Mouse (Mus musculus) hindbrain, embryonic 11.5 days (tissue): Measurements from ENCODE around the gene Gas8. TPM values are rescaled to one million over a fixed set of nuclear protein-coding genes. Genes with fewer than 3 reads are reported as not detected.
"Not testable (repeated sequence)": the region's sequence is repeated elsewhere in the genome, so short reads cannot be mapped to it uniquely, and the experiment has no call there.

Source experiments
- ATAC-seq: fragments of 200-750 bp; cut with Nextera tagmentation; 2 replicates; pipeline ENCODE4 v1.8.0; 2017; ENCODE audit warnings: mild to moderate bottlenecking, moderate TSS enrichment, moderate library complexity; ENCODE audit not compliant: low FRiP score
- DNase-seq: peaks from one replicate; pipeline ENCODE4 v3.0.0-alpha.2; 2015; ENCODE audit warnings: low spot score
- H3K27ac ChIP-seq: fragments of 300-500 bp; sonication (generic); 2 replicates; pipeline ENCODE4 v1.5.1; 2014; ENCODE audit warnings: mild to moderate bottlenecking, low read depth, low read length
- H3K27me3 ChIP-seq: fragments of 300-500 bp; sonication (generic); 2 replicates; pipeline ENCODE4 v1.6.1; 2014; ENCODE audit warnings: mild to moderate bottlenecking, low read length, moderate library complexity, mixed read lengths; ENCODE audit not compliant: control insufficient read depth, insufficient read depth
- H3K36me3 ChIP-seq: fragments of 300-500 bp; sonication (generic); 2 replicates; pipeline ENCODE4 v1.6.1; 2014; ENCODE audit warnings: mild to moderate bottlenecking, low read length, moderate library complexity, mixed read lengths; ENCODE audit not compliant: control insufficient read depth, insufficient read depth
- H3K4me1 ChIP-seq: fragments of 300-500 bp; sonication (generic); replicated peaks from 2 replicates; pipeline ENCODE4 v1.6.1; 2014; ENCODE audit warnings: low read length, mixed read lengths; ENCODE audit not compliant: control insufficient read depth, insufficient read depth
- H3K4me2 ChIP-seq: fragments of 300-500 bp; sonication (generic); replicated peaks from 2 replicates; pipeline ENCODE4 v1.6.1; 2014; ENCODE audit warnings: mild to moderate bottlenecking, low read depth, low read length
- H3K4me3 ChIP-seq: fragments of 300-500 bp; sonication (generic); 2 replicates; pipeline ENCODE4 v1.5.1; 2014; ENCODE audit warnings: low read depth, low read length
- H3K9ac ChIP-seq: fragments of 300-500 bp; sonication (generic); 2 replicates; pipeline ENCODE4 v1.6.1; 2014; ENCODE audit warnings: low read depth, low read length
- H3K9me3 ChIP-seq: fragments of 300-500 bp; sonication (generic); 2 replicates; pipeline ENCODE4 v1.6.1; 2016; ENCODE audit warnings: low read length; ENCODE audit not compliant: control insufficient read depth
- WGBS: fragments of 180-500 bp; shearing (Covaris S2); extraction: QIAGEN DNeasy Blood & Tissue Kit; methylation state at CpG from one replicate; pipeline ENCODE4 v1.1.7; 2014; 5-methylcytosine and 5-hydroxymethylcytosine counted together
- polyA plus RNA-seq: library from polyadenylated mRNA; unstranded; fragments of >200 nt; fragmentation: Nextera tagmentation; extraction: Ambion mirVana; gene quantifications from 2 replicates; pipeline ENCODE4 v1.2.1, GENCODE M21; 2014

Gas8 gene
- polyA plus RNA-seq, 1 experiment from 2014 or later: 45.5 TPM

- H3K27me3 ChIP-seq: no peaks in the 10 kb centered on the region
- ATAC-seq: no peak
- peaks cover 2% of the 10 kb centered on the region; the same call in 1 of the 2 replicates for H3K4me1 ChIP-seq
These were observed 11.5 kb upstream of the Gas8 start for GRCm38 (mm10) chr8:123507153-123507552.

GRCm38 (mm10) chr8:123510819-123511218 is 7.8 kb upstream of the Gas8 start:
- Histone ChIP-seq H3K4me1 (peaks cover 5% of the 10 kb centered on the region; the same call in 1 of the 2 replicates), H3K36me3 (peaks cover 12% of the 10 kb centered on the region; the same call in 1 of the 2 replicates)

More at GRCm38 (mm10) chr8:123507153-123507552, 11.5 kb upstream of the Gas8 start:
- no peak for DNase-seq
- Histone ChIP-seq H3K4me2 (no peak overlapping the region), H3K9me3 (no peaks in the 10 kb centered on the region), H3K4me3 (no peak overlapping the region), H3K36me3 (peaks cover 25% of the 10 kb centered on the region), H3K27ac (no peak overlapping the region), H3K9ac (no peak overlapping the region)
- 91% methylated on average over 5 of the region's 5 CpGs for WGBS

GRCm38 (mm10) chr8:123514136-123514535 is 4.5 kb upstream of the Gas8 start:
- no peak for DNase-seq
- ATAC-seq: no peak
- peak overlapping the region; percentile 87 for H3K9ac ChIP-seq
- peaks cover 4% of the 10 kb centered on the region; the same call in 1 of the 2 replicates for H3K27me3 ChIP-seq
- H3K36me3 ChIP-seq: no peaks in the 10 kb centered on the region
- peaks cover 5% of the 10 kb centered on the region; the same call in 1 of the 2 replicates for H3K4me1 ChIP-seq
- H3K4me3 ChIP-seq: peak overlapping the region; percentile 78
- H3K27ac ChIP-seq: peak overlapping the region; percentile 92
- peak overlapping the region; percentile 86 for H3K4me2 ChIP-seq
- H3K9me3 ChIP-seq: no peaks in the 10 kb centered on the region
- WGBS: 3% methylated on average over 9 of the region's 9 CpGs

More at GRCm38 (mm10) chr8:123510819-123511218, 7.8 kb upstream of the Gas8 start:
- H3K27me3 ChIP-seq: no peaks in the 10 kb centered on the region
- 77% methylated on average over 5 of the region's 5 CpGs for WGBS
- H3K4me2 ChIP-seq: no peak overlapping the region
- H3K9me3 ChIP-seq: no peaks in the 10 kb centered on the region
- no peak for DNase-seq
- no peak overlapping the region for H3K4me3 ChIP-seq
- H3K27ac ChIP-seq: no peak overlapping the region
- ATAC-seq: no peak
- H3K9ac ChIP-seq: no peak overlapping the region

GRCm38 (mm10) chr8:123514781-123515539 is 3.7 kb upstream of the Gas8 start, which contains the start of gene Dbndd1:
TSS of gene Dbndd1 (minus strand) at chr8:123515463.
- Histone ChIP-seq H3K27ac (peak within 1 kb of the TSS; percentile 92), H3K9me3 (no peaks in the 10 kb centered on the region), H3K36me3 (no peaks in the 10 kb centered on the region), H3K4me3 (peak within 1 kb of the TSS; percentile 78), H3K4me2 (peak within 1 kb of the TSS; percentile 86), H3K4me1 (peaks cover 8% of the 10 kb centered on the region; the same call in 1 of the 2 replicates), H3K27me3 (peaks cover 4% of the 10 kb centered on the region; the same call in 1 of the 2 replicates), H3K9ac (peak within 1 kb of the TSS; percentile 87)
- DNase-seq (peak; percentile 84), ATAC-seq (peak; percentile 78)
- WGBS: under 1% methylated on average over 41 of the region's 63 CpGs

GRCm38 (mm10) chr8:123515540-123515897 is 3.1 kb upstream of the Gas8 start:
- Histone ChIP-seq H3K9ac (no peak overlapping the region), H3K27me3 (peaks cover 4% of the 10 kb centered on the region; the same call in 1 of the 2 replicates), H3K27ac (no peak overlapping the region), H3K4me3 (peak overlapping the region; percentile 78), H3K36me3 (no peaks in the 10 kb centered on the region), H3K4me2 (peak overlapping the region; percentile 86), H3K9me3 (no peaks in the 10 kb centered on the region), H3K4me1 (peaks cover 8% of the 10 kb centered on the region; the same call in 1 of the 2 replicates)
- DNase-seq (no peak), ATAC-seq (peak; percentile 0; the same call in 1 of the 2 replicates)
- 2% methylated on average over 11 of the region's 11 CpGs for WGBS

GRCm38 (mm10) chr8:123516596-123516995 is 2.0 kb upstream of the Gas8 start:
- 36% methylated on average over 2 of the region's 2 CpGs for WGBS
- Histone ChIP-seq H3K4me2 (no peak overlapping the region), H3K27me3 (peaks cover 4% of the 10 kb centered on the region; the same call in 1 of the 2 replicates), H3K9ac (no peak overlapping the region), H3K36me3 (no peaks in the 10 kb centered on the region), H3K27ac (no peak overlapping the region), H3K9me3 (no peaks in the 10 kb centered on the region), H3K4me3 (no peak overlapping the region), H3K4me1 (peaks cover 6% of the 10 kb centered on the region; the same call in 1 of the 2 replicates)
- ATAC-seq (no peak), DNase-seq (no peak)

- H3K4me2 ChIP-seq: peak overlapping the region; percentile 30
- DNase-seq: no peak
- H3K27me3 ChIP-seq: peaks cover 4% of the 10 kb centered on the region; the same call in 1 of the 2 replicates
- 36% methylated on average over 10 of the region's 10 CpGs for WGBS
- ATAC-seq: no peak
- no peaks in the 10 kb centered on the region for H3K9me3 ChIP-seq
- peaks cover 6% of the 10 kb centered on the region; the same call in 1 of the 2 replicates for H3K4me1 ChIP-seq
- no peak overlapping the region for H3K27ac ChIP-seq
- no peaks in the 10 kb centered on the region for H3K36me3 ChIP-seq
- H3K9ac ChIP-seq: no peak overlapping the region
- H3K4me3 ChIP-seq: peak overlapping the region; percentile 80; the same call in 1 of the 2 replicates
These were observed 462 bp upstream of the Gas8 start for GRCm38 (mm10) chr8:123518172-123518571.

- H3K36me3 ChIP-seq, ATAC-seq, DNase-seq, H3K27me3 ChIP-seq, H3K9me3 ChIP-seq, H3K4me3 ChIP-seq, H3K4me1 ChIP-seq, H3K27ac ChIP-seq, H3K4me2 ChIP-seq, H3K9ac ChIP-seq: not testable (repeated sequence)
- WGBS: 93% methylated on average over 1 of the region's 1 CpGs
These were observed 1.4 kb downstream of the Gas8 start for GRCm38 (mm10) chr8:123520048-123520447.
